Mouse (Mus musculus) forebrain, embryonic 12.5 days (tissue): ENCODE data around the gene Ism2. TPM values are rescaled to one million over a fixed set of nuclear protein-coding genes. Genes with fewer than 3 reads are reported as not detected.
"Not testable (repeated sequence)": the region's sequence is repeated elsewhere in the genome, so short reads cannot be mapped to it uniquely, and the experiment has no call there.

Experiments
- ATAC-seq: fragments of 200-750 bp; cut with Nextera tagmentation; 2 replicates; pipeline ENCODE4 v1.8.0; 2017; ENCODE audit warnings: moderate TSS enrichment; ENCODE audit not compliant: low FRiP score
- H3K27ac ChIP-seq: fragments of 300-500 bp; sonication (generic); 2 replicates; pipeline ENCODE4 v1.5.1; 2016; ENCODE audit warnings: mild to moderate bottlenecking
- H3K27me3 ChIP-seq: fragments of 300-500 bp; sonication (generic); 2 replicates; pipeline ENCODE4 v1.6.1; 2016; ENCODE audit warnings: mild to moderate bottlenecking
- H3K36me3 ChIP-seq: fragments of 300-500 bp; sonication (generic); replicated peaks from 2 replicates; pipeline ENCODE4 v1.6.1; 2016; ENCODE audit warnings: mild to moderate bottlenecking
- H3K4me1 ChIP-seq: fragments of 300-500 bp; sonication (generic); 2 replicates; pipeline ENCODE4 v1.6.1; 2016
- H3K4me2 ChIP-seq: fragments of 300-500 bp; sonication (generic); 2 replicates; pipeline ENCODE4 v1.6.1; 2016; ENCODE audit warnings: mild to moderate bottlenecking, moderate library complexity
- H3K4me3 ChIP-seq: fragments of 300-500 bp; sonication (generic); replicated peaks from 2 replicates; pipeline ENCODE4 v1.5.1; 2016; ENCODE audit warnings: mild to moderate bottlenecking
- H3K9ac ChIP-seq: fragments of 300-500 bp; sonication (generic); 2 replicates; pipeline ENCODE4 v1.6.1; 2016; ENCODE audit warnings: mild to moderate bottlenecking
- H3K9me3 ChIP-seq: fragments of 300-500 bp; sonication (generic); 2 replicates; pipeline ENCODE4 v1.6.1; 2016
- WGBS: fragments of 180-500 bp; shearing (Covaris S2); methylation state at CpG from one replicate; pipeline ENCODE4 v1.1.7; 2016; 5-methylcytosine and 5-hydroxymethylcytosine counted together
- polyA plus RNA-seq: library from polyadenylated mRNA; unstranded; fragments of >200 nt; fragmentation: Nextera tagmentation; extraction: Ambion mirVana; gene quantifications from 2 replicates; pipeline ENCODE4 v1.2.1, GENCODE M21; 2016

The Ism2 gene
- polyA plus RNA-seq, 1 experiment from 2014 or later = 1.8 TPM

- Histone ChIP-seq H3K27me3 (0 out of 2 replicates have a peak, but pooled peaks cover 3% of the 10 kb centered on the region), H3K4me2 (no peak overlapping the region), H3K36me3 (no peaks in the 10 kb centered on the region), H3K4me1 (no peaks in the 10 kb centered on the region), H3K4me3 (no peak overlapping the region), H3K9me3 (no peaks in the 10 kb centered on the region), H3K9ac (no peak overlapping the region), H3K27ac (no peak overlapping the region)
- ATAC-seq = no peak
- 78% methylated on average over 4 of the region's 4 CpGs for WGBS
Observed at GRCm38 (mm10) chr12:87284268-87284667, 15.2 kb downstream of the Ism2 start.

DNA sequence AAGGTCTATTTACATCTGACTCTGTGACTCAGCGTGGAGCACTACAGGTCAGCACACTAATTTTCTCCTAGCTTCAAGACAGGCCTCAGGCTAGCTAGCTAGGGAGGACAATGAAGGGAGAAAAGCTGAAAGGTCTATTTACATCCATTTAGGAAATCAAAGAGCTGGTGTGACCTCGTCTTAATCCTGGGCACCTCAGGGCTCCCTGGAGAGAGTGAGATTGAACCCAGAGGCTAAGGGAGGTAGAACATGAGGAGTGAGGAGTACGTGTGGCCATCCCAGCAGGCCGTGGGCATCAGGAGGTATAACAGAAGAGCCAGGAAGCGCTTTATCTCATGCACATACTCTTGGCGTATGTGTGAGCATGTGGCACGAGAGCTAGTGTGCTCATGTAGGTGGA is 15.8 kb downstream of the Ism2 start:
- Histone ChIP-seq H3K4me2 (no peak overlapping the region), H3K4me3 (no peak overlapping the region), H3K27ac (no peak overlapping the region), H3K27me3 (0 out of 2 replicates have a peak, but pooled peaks cover 3% of the 10 kb centered on the region), H3K36me3 (no peaks in the 10 kb centered on the region), H3K9ac (no peak overlapping the region), H3K4me1 (0 out of 2 replicates have a peak, but pooled peaks cover 1% of the 10 kb centered on the region), H3K9me3 (no peaks in the 10 kb centered on the region)
- WGBS = 55% methylated on average over 7 of the region's 7 CpGs
- ATAC-seq = no peak

DNA sequence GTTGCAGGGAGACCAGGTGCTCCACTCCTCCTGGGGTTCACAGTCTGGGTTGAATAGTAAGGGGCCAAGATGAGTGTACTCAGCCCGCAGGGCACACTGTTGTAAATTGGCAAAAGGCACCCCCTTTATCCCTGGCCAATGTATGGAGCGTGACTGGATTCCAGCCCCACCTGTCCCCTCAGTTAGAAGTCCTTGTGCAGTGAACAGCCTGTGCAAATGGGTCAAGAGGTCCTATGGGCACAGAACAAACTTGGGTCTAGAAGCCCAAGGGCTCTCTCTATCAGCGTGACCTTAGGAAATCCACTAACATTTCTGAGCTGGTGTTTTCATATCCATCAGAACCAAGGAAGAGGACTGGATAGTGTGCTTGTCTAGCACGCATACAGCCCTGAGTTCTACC is 16.8 kb downstream of the Ism2 start:
- Histone ChIP-seq H3K9me3 (no peaks in the 10 kb centered on the region), H3K27me3 (0 out of 2 replicates have a peak, but pooled peaks cover 3% of the 10 kb centered on the region), H3K4me1 (0 out of 2 replicates have a peak, but pooled peaks cover 7% of the 10 kb centered on the region), H3K4me2 (no peak overlapping the region), H3K36me3 (no peaks in the 10 kb centered on the region), H3K9ac (no peak overlapping the region), H3K4me3 (no peak overlapping the region), H3K27ac (no peak overlapping the region)
- ATAC-seq = no peak
- 94% methylated on average over 4 of the region's 4 CpGs for WGBS

GRCm38 (mm10) chr12:87281766-87282165 is 17.7 kb downstream of the Ism2 start:
- ATAC-seq = no peak
- WGBS = 100% methylated on average over 1 of the region's 1 CpGs
- Histone ChIP-seq H3K9ac (no peak overlapping the region), H3K4me1 (0 out of 2 replicates have a peak, but pooled peaks cover 7% of the 10 kb centered on the region), H3K36me3 (no peaks in the 10 kb centered on the region), H3K4me2 (no peak overlapping the region), H3K27ac (no peak overlapping the region), H3K27me3 (0 out of 2 replicates have a peak, but pooled peaks cover 3% of the 10 kb centered on the region), H3K4me3 (no peak overlapping the region), H3K9me3 (no peaks in the 10 kb centered on the region)

DNA sequence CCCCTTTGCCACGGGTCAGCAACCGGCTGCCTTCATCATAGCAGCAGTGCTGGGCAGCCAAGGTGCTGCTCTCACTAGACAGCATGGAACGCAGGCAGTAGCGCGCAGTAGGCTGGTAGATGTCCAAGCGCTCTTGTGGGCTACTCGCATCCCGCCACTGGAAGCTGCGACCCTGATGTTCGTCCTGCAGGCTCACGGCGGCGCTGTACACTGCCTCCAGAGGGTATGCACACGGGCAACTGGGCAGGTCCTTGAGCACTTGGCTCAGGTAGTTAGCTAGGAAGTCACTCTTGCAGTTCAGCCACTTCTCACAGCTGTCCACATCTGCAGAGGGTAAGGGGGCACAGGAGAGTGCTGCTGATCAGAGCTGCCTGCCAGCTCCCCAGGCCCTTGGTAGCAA is 19.6 kb downstream of the Ism2 start:
- no peak overlapping the region for H3K9ac ChIP-seq
- WGBS = 35% methylated on average over 14 of the region's 14 CpGs
- ATAC-seq = no peak

GRCm38 (mm10) chr12:87279350-87279749 is 20.2 kb downstream of the Ism2 start:
- H3K9ac ChIP-seq = no peak overlapping the region
- no peak overlapping the region for H3K27ac ChIP-seq
- ATAC-seq = no peak
- 0 out of 2 replicates have a peak, but pooled peaks cover 7% of the 10 kb centered on the region for H3K4me1 ChIP-seq
- H3K4me2 ChIP-seq = no peak overlapping the region
- H3K4me3 ChIP-seq = no peak overlapping the region
- H3K9me3 ChIP-seq = no peaks in the 10 kb centered on the region
- 70% methylated on average over 3 of the region's 3 CpGs for WGBS
- H3K36me3 ChIP-seq = peaks cover 23% of the 10 kb centered on the region
- 0 out of 2 replicates have a peak, but pooled peaks cover 3% of the 10 kb centered on the region for H3K27me3 ChIP-seq

More for the DNA sequence above, 19.6 kb downstream of the Ism2 start:
- Histone ChIP-seq H3K36me3 (peaks cover 18% of the 10 kb centered on the region), H3K4me2 (no peak overlapping the region), H3K27ac (no peak overlapping the region), H3K4me1 (0 out of 2 replicates have a peak, but pooled peaks cover 7% of the 10 kb centered on the region), H3K4me3 (no peak overlapping the region), H3K27me3 (0 out of 2 replicates have a peak, but pooled peaks cover 3% of the 10 kb centered on the region), H3K9me3 (no peaks in the 10 kb centered on the region)

DNA sequence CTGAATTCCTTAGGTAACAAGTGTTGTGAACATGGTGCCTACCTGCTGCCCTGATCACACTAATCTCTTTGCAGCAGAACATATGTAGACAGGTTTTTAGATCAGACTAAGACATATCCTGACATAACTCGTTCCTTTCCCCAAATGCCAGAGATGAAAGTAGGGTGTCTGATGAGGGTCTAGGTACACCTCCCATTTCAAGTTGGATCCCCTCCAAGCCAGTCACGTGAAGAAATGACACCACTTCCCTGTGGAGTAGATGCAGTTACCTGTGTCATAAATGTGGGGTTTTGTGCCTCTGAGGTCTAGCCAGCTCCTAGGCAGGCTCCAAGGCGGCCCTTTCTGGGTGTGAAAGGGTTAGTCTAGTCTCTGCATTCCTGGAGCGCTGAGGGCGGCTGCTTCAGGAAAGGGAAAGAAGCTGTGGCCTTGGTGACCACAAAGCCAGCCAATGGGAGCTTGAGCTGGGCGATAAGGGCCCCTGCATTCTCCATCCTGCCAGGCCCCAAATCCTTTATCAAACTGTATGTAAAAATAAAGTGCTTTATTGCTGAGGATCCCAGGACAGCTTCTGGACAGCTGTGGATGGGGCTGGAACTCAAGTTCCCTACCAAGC is 21.3 kb downstream of the Ism2 start:
- Histone ChIP-seq H3K9me3 (no peaks in the 10 kb centered on the region), H3K27me3 (0 out of 2 replicates have a peak, but pooled peaks cover 3% of the 10 kb centered on the region), H3K4me1 (0 out of 2 replicates have a peak, but pooled peaks cover 7% of the 10 kb centered on the region), H3K4me2 (no peak overlapping the region), H3K9ac (no peak overlapping the region), H3K36me3 (peaks cover 34% of the 10 kb centered on the region), H3K27ac (no peak overlapping the region), H3K4me3 (no peak overlapping the region)
- 21% methylated on average over 6 of the region's 6 CpGs for WGBS
- ATAC-seq = no peak

DNA sequence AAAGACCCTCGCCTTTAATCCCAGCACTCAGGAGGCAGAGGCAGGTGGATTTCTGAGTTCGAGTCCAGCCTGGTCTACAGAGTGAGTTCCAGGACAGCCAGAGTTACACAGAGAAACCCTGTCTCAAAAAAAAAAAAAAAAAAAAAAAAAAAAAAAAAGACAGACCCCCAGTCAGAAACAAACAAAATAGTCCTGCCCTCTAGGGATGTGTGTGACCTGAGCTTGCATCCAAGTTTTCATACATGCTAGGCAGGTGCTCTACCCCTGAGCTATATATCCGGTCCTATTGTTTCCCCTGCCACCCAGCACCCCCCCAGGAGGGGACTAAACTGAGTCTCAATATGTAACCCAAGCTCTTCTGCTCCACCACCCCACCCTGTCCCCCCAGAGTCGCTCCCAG is 22.3 kb downstream of the Ism2 start:
- not testable (repeated sequence) for H3K4me2 ChIP-seq, H3K4me1 ChIP-seq, H3K4me3 ChIP-seq, H3K9me3 ChIP-seq, ATAC-seq, H3K27me3 ChIP-seq, H3K9ac ChIP-seq, H3K27ac ChIP-seq
- peaks cover 44% of the 10 kb centered on the region for H3K36me3 ChIP-seq
- WGBS = 90% methylated on average over 4 of the region's 4 CpGs

DNA sequence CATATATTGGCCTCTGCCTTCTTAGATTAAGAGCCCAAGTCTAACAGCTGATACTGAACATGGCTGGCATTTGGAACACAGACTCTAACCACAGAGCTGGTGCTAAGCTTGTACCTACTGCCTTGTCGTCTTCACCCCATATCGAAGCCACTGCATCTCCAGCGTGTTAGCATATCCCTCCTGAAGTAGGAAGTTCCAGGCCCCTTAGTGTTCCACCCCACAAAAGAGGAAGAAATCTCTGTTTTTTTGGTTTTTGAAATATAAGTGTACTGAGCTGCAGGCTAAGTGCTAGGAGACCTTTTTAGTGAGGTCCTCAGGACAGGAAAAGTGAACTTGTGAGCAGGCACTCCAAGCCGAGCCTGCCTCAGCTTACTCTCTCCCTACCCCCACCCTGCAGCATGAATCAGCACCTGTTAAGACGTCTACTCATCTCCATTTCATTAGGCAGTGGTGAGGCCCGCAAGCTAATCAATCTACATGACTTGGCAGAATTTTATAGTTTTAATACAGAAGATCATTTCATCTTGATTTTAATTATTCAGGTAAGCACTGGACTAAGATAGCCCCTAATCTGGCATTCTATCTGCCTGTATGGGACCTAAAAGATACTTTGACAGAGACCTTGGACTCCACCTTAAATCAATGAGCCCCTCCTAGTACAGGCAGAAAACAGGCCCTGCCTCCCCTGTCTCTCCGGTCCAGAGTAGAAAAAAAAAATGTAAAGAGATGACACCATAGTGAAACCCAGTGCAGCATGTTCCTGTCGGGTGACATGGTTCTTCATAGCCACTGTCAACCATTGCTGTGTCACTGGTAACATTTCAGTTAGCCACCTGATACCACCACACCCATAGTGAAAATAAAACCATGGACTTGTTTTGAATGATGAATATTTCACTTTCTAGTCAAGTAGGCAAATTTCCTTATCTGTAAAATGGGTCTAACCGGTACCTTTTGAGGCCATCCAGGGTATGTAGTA is 24.4 kb downstream of the Ism2 start:
- H3K27me3 ChIP-seq = no peaks in the 10 kb centered on the region
- no peak overlapping the region for H3K4me3 ChIP-seq
- no peak overlapping the region for H3K27ac ChIP-seq
- 0 out of 2 replicates have a peak, but pooled peaks cover 7% of the 10 kb centered on the region for H3K4me1 ChIP-seq
- no peaks in the 10 kb centered on the region for H3K9me3 ChIP-seq
- no peak overlapping the region for H3K4me2 ChIP-seq
- 89% methylated on average over 9 of the region's 9 CpGs for WGBS
- H3K36me3 ChIP-seq = peaks cover 65% of the 10 kb centered on the region
- H3K9ac ChIP-seq = no peak overlapping the region
- ATAC-seq = no peak

- Histone ChIP-seq H3K9ac (peak overlapping the region; percentile 92), H3K4me1 (peaks cover 22% of the 10 kb centered on the region), H3K4me2 (peak overlapping the region; percentile 74), H3K36me3 (peaks cover 49% of the 10 kb centered on the region), H3K27me3 (no peaks in the 10 kb centered on the region), H3K27ac (no peak overlapping the region), H3K9me3 (no peaks in the 10 kb centered on the region), H3K4me3 (peak overlapping the region; percentile 74)
- no peak for ATAC-seq
- 33% methylated on average over 4 of the region's 4 CpGs for WGBS
Observed at GRCm38 (mm10) chr12:87267682-87268081, 31.8 kb downstream of the Ism2 start.

- H3K9me3 ChIP-seq = no peaks in the 10 kb centered on the region
- ATAC-seq = peak; percentile 70
- H3K36me3 ChIP-seq = peaks cover 47% of the 10 kb centered on the region
- H3K4me3 ChIP-seq = peak overlapping the region; percentile 74
- peaks cover 22% of the 10 kb centered on the region for H3K4me1 ChIP-seq
- peak overlapping the region; percentile 92 for H3K9ac ChIP-seq
- peak overlapping the region; percentile 90 for H3K27ac ChIP-seq
- under 1% methylated on average over 31 of the region's 31 CpGs for WGBS
- no peaks in the 10 kb centered on the region for H3K27me3 ChIP-seq
- H3K4me2 ChIP-seq = peak overlapping the region; percentile 74
Observed at GRCm38 (mm10) chr12:87266827-87267603, 32.5 kb downstream of the Ism2 start.
